Mouse (Mus musculus) lung, embryonic 14.5 days (tissue): ENCODE measurements around the gene Ano1. TPM values are rescaled to one million over a fixed set of nuclear protein-coding genes. Genes with fewer than 3 reads are reported as not detected.

Experiments
- ATAC-seq: fragments of 200-750 bp; cut with Nextera tagmentation; 2 replicates; pipeline ENCODE4 v1.8.0; 2017; ENCODE audit warnings: mild to moderate bottlenecking, moderate TSS enrichment, moderate library complexity; ENCODE audit not compliant: insufficient read depth
- DNase-seq: peaks from one replicate; pipeline ENCODE4 v3.0.0-alpha.2; 2015
- H3K27ac ChIP-seq: fragments of 300-500 bp; sonication (generic); 2 replicates; pipeline ENCODE4 v1.5.1; 2014; ENCODE audit warnings: low read depth, mild to moderate bottlenecking, moderate library complexity
- H3K27me3 ChIP-seq: fragments of 300-500 bp; sonication (generic); 2 replicates; pipeline ENCODE4 v1.6.1; 2014; ENCODE audit warnings: low read length, control low read depth; ENCODE audit not compliant: insufficient read depth
- H3K36me3 ChIP-seq: fragments of 300-500 bp; sonication (generic); 2 replicates; pipeline ENCODE4 v1.6.1; 2014; ENCODE audit warnings: control low read depth; ENCODE audit not compliant: insufficient read depth
- H3K4me1 ChIP-seq: fragments of 300-500 bp; sonication (generic); 2 replicates; pipeline ENCODE4 v1.6.1; 2014; ENCODE audit warnings: antibody characterized with exemption, control low read depth; ENCODE audit not compliant: insufficient read depth
- H3K4me2 ChIP-seq: fragments of 300-500 bp; sonication (generic); 2 replicates; pipeline ENCODE4 v1.6.1; 2014; ENCODE audit warnings: mild to moderate bottlenecking
- H3K4me3 ChIP-seq: fragments of 300-500 bp; sonication (generic); 2 replicates; pipeline ENCODE4 v1.5.1; 2014; ENCODE audit warnings: low read depth, low read length
- H3K9ac ChIP-seq: fragments of 300-500 bp; sonication (generic); 2 replicates; pipeline ENCODE4 v1.6.1; 2014
- H3K9me3 ChIP-seq: fragments of 300-500 bp; sonication (generic); 2 replicates; pipeline ENCODE4 v1.6.1; 2016; ENCODE audit warnings: low read depth, low read length, control low read depth
- CTCF ChIP-seq: IDR thresholded peaks from 2 replicates; pipeline ENCODE4 v1.5.1; 2016; ENCODE audit warnings: antibody characterized with exemption, low read depth
- WGBS: fragments of 180-500 bp; shearing (Covaris S2); extraction: QIAGEN DNeasy Blood & Tissue Kit; methylation state at CpG from one replicate; pipeline ENCODE4 v1.1.7; 2014; 5-methylcytosine and 5-hydroxymethylcytosine counted together
- polyA plus RNA-seq: library from polyadenylated mRNA; unstranded; fragments of >200 nt; fragmentation: Nextera tagmentation; extraction: Ambion mirVana; gene quantifications from 2 replicates; pipeline ENCODE4 v1.2.1, GENCODE M21; 2014

The Ano1 gene
- polyA plus RNA-seq, 1 experiment from 2014 or later, result 64.8 TPM

- no peak for TF ChIP-seq CTCF
- DNase-seq, result peak; percentile 71
- Histone ChIP-seq H3K4me3 (no peak overlapping the region), H3K4me1 (peaks cover 6% of the 10 kb centered on the region; the same call in 1 of the 2 replicates), H3K9ac (no peak overlapping the region), H3K4me2 (no peak overlapping the region), H3K36me3 (peaks cover 15% of the 10 kb centered on the region; the same call in 1 of the 2 replicates), H3K27ac (peak overlapping the region; percentile 80), H3K9me3 (no peaks in the 10 kb centered on the region), H3K27me3 (no peaks in the 10 kb centered on the region)
- WGBS, result 18% methylated on average over 3 of the region's 3 CpGs
- ATAC-seq, result peak; percentile 28; the same call in 1 of the 2 replicates
Measured at GRCm38 (mm10) chr7:144628334-144628915, 123.3 kb downstream of the Ano1 start.

DNA sequence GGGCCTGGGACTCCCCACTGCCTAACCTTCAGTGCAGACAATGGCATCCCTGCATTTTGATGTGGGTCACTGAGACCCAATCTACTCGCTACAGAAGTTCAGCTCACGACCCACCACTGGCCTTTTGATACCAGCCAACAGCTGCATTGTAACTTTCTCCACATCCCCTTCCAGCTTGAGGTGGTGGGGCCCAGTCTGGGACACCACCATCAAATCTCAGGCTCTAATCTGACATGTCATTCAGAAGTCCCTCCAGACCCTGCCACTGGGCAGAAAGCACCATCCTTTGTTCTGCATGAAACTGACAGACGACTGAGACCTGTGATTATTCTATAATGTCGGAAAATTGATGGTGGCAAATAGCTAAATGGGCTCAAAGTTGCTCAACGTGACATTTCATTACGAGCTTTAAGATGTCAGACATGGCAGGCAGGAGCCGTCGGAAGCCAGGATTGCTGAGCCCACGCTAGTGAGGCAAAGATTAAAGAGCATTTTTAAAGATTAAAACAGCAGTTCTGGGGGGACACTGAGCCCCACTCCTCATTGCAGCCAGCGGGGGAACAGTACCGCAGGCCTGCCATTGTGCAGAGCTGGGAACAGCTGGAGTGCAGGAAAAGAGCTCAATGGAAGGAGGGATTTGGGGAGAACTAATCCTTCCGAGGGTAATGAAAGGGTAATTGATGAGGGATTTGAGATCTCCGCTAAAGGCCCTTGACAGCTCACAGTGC, 124.0 kb downstream of the Ano1 start:
- no peak for TF ChIP-seq CTCF
- WGBS, result 33% methylated on average over 13 of the region's 13 CpGs
- no peak overlapping the region for H3K4me3 ChIP-seq
- H3K9ac ChIP-seq, result no peak overlapping the region
- peaks cover 19% of the 10 kb centered on the region; the same call in 1 of the 2 replicates for H3K36me3 ChIP-seq
- DNase-seq (no peak), ATAC-seq (no peak)
- no peaks in the 10 kb centered on the region for H3K9me3 ChIP-seq
- H3K27ac ChIP-seq, result peak overlapping the region; percentile 80
- H3K4me1 ChIP-seq, result peaks cover 6% of the 10 kb centered on the region; the same call in 1 of the 2 replicates
- H3K27me3 ChIP-seq, result no peaks in the 10 kb centered on the region
- H3K4me2 ChIP-seq, result no peak overlapping the region

DNA sequence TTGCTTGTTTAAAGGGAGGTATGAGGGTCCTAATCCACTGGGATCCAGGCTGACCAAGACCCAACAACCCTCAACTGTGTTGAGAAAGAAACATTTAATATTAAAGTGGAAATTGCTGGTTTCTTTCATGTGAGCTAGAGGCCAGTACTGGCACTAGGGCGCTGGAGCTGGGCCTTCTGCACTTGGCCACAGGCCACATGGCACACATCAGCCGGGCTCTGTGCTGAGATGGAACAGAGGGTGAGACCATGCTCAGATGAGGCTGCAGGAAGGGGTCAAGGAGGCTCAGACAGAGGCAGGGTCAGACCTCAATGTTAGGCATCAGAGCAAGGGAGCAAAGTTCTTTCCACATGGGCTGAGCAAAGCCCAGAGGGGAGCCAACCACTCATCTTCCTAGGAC, 125.7 kb downstream of the Ano1 start:
- TF ChIP-seq CTCF, result no peak
- Histone ChIP-seq H3K27me3 (no peaks in the 10 kb centered on the region), H3K36me3 (peaks cover 13% of the 10 kb centered on the region; the same call in 1 of the 2 replicates), H3K4me1 (peaks cover 6% of the 10 kb centered on the region; the same call in 1 of the 2 replicates), H3K27ac (no peak overlapping the region), H3K4me2 (no peak overlapping the region), H3K9me3 (no peaks in the 10 kb centered on the region), H3K9ac (no peak overlapping the region), H3K4me3 (no peak overlapping the region)
- 89% methylated on average over 2 of the region's 2 CpGs for WGBS
- DNase-seq, result no peak
- ATAC-seq, result no peak

- Histone ChIP-seq H3K4me2 (no peak overlapping the region), H3K9ac (no peak overlapping the region), H3K9me3 (no peaks in the 10 kb centered on the region), H3K4me1 (no peaks in the 10 kb centered on the region; the same call in 1 of the 2 replicates), H3K4me3 (no peak overlapping the region), H3K36me3 (peaks cover 7% of the 10 kb centered on the region; the same call in 1 of the 2 replicates), H3K27ac (no peak overlapping the region), H3K27me3 (no peaks in the 10 kb centered on the region)
- ATAC-seq, result peak; percentile 38; the same call in 1 of the 2 replicates
- WGBS, result 58% methylated on average over 22 of the region's 22 CpGs
- peak; percentile 50 for DNase-seq
- TF ChIP-seq CTCF, result no peak
Measured at GRCm38 (mm10) chr7:144620721-144621681, 130.8 kb downstream of the Ano1 start.

DNA sequence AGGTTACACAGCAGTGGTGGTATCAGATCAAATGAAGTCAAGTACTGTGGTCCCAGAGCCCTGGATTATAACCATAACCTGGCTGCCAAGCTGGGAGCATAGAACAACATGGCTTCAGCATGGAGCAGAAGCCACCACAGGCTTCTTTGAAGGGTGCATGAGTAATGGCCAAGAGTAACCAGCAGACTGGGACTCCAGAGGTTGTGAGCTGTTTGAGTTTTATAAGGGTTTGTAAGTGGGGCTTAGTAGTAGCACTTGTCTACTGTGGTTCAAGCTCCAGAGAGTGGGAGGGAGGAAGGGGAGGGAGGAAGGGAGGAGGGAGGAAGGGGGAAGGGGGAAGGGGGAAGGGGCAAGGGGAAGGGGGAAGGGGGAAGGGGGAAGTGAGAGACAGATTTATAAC, 131.5 kb downstream of the Ano1 start:
- H3K4me1 ChIP-seq, result no peaks in the 10 kb centered on the region; the same call in 1 of the 2 replicates
- no peak overlapping the region for H3K4me2 ChIP-seq
- peaks cover 7% of the 10 kb centered on the region; the same call in 1 of the 2 replicates for H3K36me3 ChIP-seq
- H3K9ac ChIP-seq, result no peak overlapping the region
- no peak for DNase-seq
- no peaks in the 10 kb centered on the region for H3K27me3 ChIP-seq
- no peak overlapping the region for H3K27ac ChIP-seq
- ATAC-seq, result peak; percentile 14; the same call in 1 of the 2 replicates
- TF ChIP-seq CTCF, result no peak
- H3K4me3 ChIP-seq, result no peak overlapping the region
- no peaks in the 10 kb centered on the region for H3K9me3 ChIP-seq

DNA sequence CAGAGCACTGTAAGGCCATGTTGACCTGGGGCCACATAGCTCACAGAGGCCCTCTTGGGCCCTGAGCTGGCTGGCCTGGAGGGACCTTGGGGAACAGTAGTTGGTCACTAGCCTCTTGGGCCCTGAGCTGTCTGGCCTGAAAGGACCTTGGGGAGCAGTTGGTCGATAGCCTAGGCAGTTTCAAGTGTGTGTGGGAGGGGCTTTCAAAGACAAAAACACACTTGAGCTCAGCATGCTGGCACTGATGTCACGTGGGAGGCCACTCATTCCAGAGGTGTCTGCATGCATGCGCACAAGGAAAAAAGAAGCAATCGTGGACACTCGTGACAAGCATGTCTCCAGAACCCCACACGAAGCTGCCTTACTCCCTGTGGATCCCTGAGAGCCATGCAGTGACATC, 136.4 kb downstream of the Ano1 start:
- WGBS, result 48% methylated on average over 6 of the region's 6 CpGs
- Histone ChIP-seq H3K27me3 (no peaks in the 10 kb centered on the region), H3K4me1 (no peaks in the 10 kb centered on the region; the same call in 1 of the 2 replicates), H3K9me3 (no peaks in the 10 kb centered on the region), H3K4me3 (no peak overlapping the region), H3K36me3 (no peaks in the 10 kb centered on the region; the same call in 1 of the 2 replicates), H3K4me2 (no peak overlapping the region), H3K27ac (no peak overlapping the region), H3K9ac (no peak overlapping the region)
- ATAC-seq, result no peak
- no peak for TF ChIP-seq CTCF
- DNase-seq, result no peak
